Mouse (Mus musculus) heart, adult 9 months (tissue): ENCODE measurements at regions not wholly inside any gene's neighbourhood (a gene's known extent, or its start where the extent isn't known, plus 50 kb on each side); places are given as distances from the start of the nearest gene placed in this dataset.

Experiments
- DNase-seq, 2 experiments: peaks; one replicate each; pipeline ENCODE4 v3.0.0; 2022; ENCODE audit warnings: low spot score in 2 of 2

GRCm38 (mm10) chr14:61998259-61998658 lies 294.1 kb upstream of the Rnaseh2b start:
- DNase-seq, result no peak

- peak in 1 of 2 experiments; percentile 41 for DNase-seq
Observed at GRCm38 (mm10) chr14:62001481-62001949, 290.9 kb upstream of the Rnaseh2b start.

GRCm38 (mm10) chr14:62002131-62002530 lies 290.3 kb upstream of the Rnaseh2b start:
- no peak for DNase-seq

- no peak for DNase-seq
Observed at GRCm38 (mm10) chr14:62003013-62003781, 289.2 kb upstream of the Rnaseh2b start.

- no peak for DNase-seq
Observed at GRCm38 (mm10) chr14:62003797-62004196, 288.6 kb upstream of the Rnaseh2b start.

- DNase-seq, result no peak
Observed at GRCm38 (mm10) chr14:62008707-62009106, 283.7 kb upstream of the Rnaseh2b start.

- no peak for DNase-seq
Observed at GRCm38 (mm10) chr14:62018804-62019203, 273.6 kb upstream of the Rnaseh2b start.

- DNase-seq, result no peak
Observed at GRCm38 (mm10) chr14:62020996-62021395, 271.4 kb upstream of the Rnaseh2b start.

- DNase-seq, result no peak
Observed at GRCm38 (mm10) chr14:62022193-62022592, 270.2 kb upstream of the Rnaseh2b start.

GRCm38 (mm10) chr14:62023022-62023421 lies 269.4 kb upstream of the Rnaseh2b start:
- DNase-seq, result no peak

GRCm38 (mm10) chr14:62027751-62028279 lies 264.6 kb upstream of the Rnaseh2b start:
- peak; percentile 6 to 8 for DNase-seq

- no peak for DNase-seq
Observed at GRCm38 (mm10) chr14:62030059-62030458, 262.3 kb upstream of the Rnaseh2b start.

- no peak for DNase-seq
Observed at GRCm38 (mm10) chr14:62033661-62034060, 258.7 kb upstream of the Rnaseh2b start.

- DNase-seq, result no peak
Observed at GRCm38 (mm10) chr14:62034664-62035063, 257.7 kb upstream of the Rnaseh2b start.

GRCm38 (mm10) chr14:62035416-62035815 lies 257.0 kb upstream of the Rnaseh2b start:
- no peak for DNase-seq

GRCm38 (mm10) chr14:62037514-62037913 lies 254.9 kb upstream of the Rnaseh2b start:
- DNase-seq, result no peak

GRCm38 (mm10) chr14:62037917-62038316 lies 254.5 kb upstream of the Rnaseh2b start:
- no peak for DNase-seq

- DNase-seq, result peak; percentile 8 to 55
Observed at GRCm38 (mm10) chr14:62042305-62043116, 249.9 kb upstream of the Rnaseh2b start.

GRCm38 (mm10) chr14:62043117-62043422 lies 249.3 kb upstream of the Rnaseh2b start:
- no peak for DNase-seq

- no peak for DNase-seq
Observed at GRCm38 (mm10) chr14:62050941-62051340, 241.4 kb upstream of the Rnaseh2b start.

- no peak for DNase-seq
Observed at GRCm38 (mm10) chr14:62051923-62052322, 240.5 kb upstream of the Rnaseh2b start.

GRCm38 (mm10) chr14:62053004-62053403 lies 239.4 kb upstream of the Rnaseh2b start:
- no peak for DNase-seq

GRCm38 (mm10) chr14:62057096-62057495 lies 235.3 kb upstream of the Rnaseh2b start:
- peak in 1 of 2 experiments; percentile 29 for DNase-seq
